Mouse (Mus musculus): ENCODE results near the gene Prkch. TPM values are rescaled to one million over a fixed set of nuclear protein-coding genes. Genes with fewer than 3 reads are reported as not detected.

The Prkch gene
- polyA plus RNA-seq (2014; fragmentation: Illumina TruSeq; extraction: RNeasy Lipid Tissue Mini Kit (QIAGEN cat#74804); ENCODE audit: low read depth, low replicate concordance) = 6.1 TPM

GRCm38 (mm10) chr12:73584610-73585240, at the start of gene Prkch:
TSS of gene Prkch (plus strand) at chr12:73584796.

DNA sequence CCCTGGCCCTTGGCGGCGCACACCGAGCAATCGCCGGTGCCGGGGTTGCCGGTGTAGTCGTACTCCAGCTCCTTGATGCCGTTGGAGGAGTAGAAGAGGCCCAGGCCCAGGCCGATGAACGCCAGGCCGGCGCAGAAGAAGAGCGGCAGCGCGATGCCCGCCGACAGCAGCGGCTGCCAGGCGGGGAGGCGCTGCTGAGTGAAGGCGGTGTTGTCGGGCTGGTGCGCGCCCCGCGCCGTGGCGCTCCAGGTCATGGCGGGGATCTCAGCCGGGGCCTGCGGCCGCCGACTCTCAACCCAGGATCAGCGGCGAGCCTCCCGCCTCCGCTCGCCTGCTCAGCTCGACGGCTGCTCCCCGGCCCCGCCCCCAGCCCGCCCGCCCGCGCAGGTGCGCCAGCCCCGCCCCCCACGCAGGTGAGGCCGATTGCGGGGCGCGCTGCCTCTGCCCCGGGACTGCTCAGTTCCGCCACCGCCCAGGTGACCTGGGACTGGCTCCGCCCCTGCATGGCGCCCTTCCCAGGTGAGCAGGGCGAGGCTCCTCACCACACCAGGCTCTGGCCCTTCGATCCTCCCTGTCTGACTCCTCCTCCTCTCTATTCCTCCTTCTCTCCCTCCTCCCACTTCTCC, 38.4 kb upstream of the Prkch start, which contains the start of gene Tmem30b:
TSS of gene Tmem30b (minus strand) at position 307 of the 626 bp plus-strand sequence.

Other genes starting within 250 kb of the Prkch start
- gene Tmem30b, start 38.4 kb upstream of the Prkch start, polyA plus RNA-seq (2014; fragmentation: Illumina TruSeq; extraction: RNeasy Lipid Tissue Mini Kit (QIAGEN cat#74804); ENCODE audit: low read depth, low replicate concordance) = 350 TPM

All from sigmoid colon, adult 10 weeks (tissue).